In the genomic region with DNA sequence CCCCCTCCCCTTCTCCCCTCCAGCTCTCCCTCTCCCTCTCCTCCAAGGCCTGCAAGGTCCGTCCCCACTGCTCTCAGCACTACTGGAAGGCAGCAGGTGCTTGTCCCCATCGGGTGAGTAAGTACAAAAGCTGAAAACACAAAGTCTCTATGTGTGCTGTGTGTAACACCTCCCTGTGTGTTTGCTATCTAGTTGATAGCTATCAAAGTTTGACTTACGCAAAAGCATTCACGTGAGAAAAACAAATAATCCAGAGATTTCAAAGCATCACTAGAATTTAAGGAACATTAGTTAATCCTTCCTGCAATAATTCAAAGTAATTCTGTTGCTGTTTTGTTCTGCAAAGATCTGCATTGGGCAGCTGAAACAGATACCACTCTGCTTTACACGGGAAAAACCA, we compare ENCODE assay signal across 22 mouse cellular contexts.
A peak's percentile ranks its signal among the peaks of the same experiment; 100 is the strongest.
DNase-seq lines count a peak whose midpoint lies in the region; ATAC-seq lines count a peak whose summit lies in the region.
"Had no signal": no experiment of that assay in that cellular context is flagged by ENCODE, and none has a peak within 500 bp of the region (broad histone marks: within the 10 kb centered on the region; RNA-seq: fewer than 3 reads in every experiment).

No protein-coding gene starts in this region.

- no peak overlapping the region for H3K27ac ChIP-seq in liver, embryonic 15.5 days (replicated peaks)
- H3K27ac ChIP-seq in midbrain, embryonic 11.5 days (ENCODE audit: low read depth, low read length): no peak overlapping the region
- H3K27ac ChIP-seq in midbrain, embryonic 10.5 days (replicated peaks): no peak overlapping the region
- H3K27ac ChIP-seq in hindbrain, embryonic 14.5 days: no peak overlapping the region
- H3K27ac ChIP-seq: embryonic facial prominence, embryonic 13.5 days; embryonic facial prominence, embryonic 15.5 days; forebrain, embryonic 10.5 days; forebrain, embryonic 12.5 days had no signal

- no peaks in the 10 kb centered on the region for H3K4me1 ChIP-seq in liver, embryonic 15.5 days (replicated peaks)
- H3K4me1 ChIP-seq in midbrain, embryonic 11.5 days (ENCODE audit: control insufficient read depth, insufficient read depth, low read length): no peaks in the 10 kb centered on the region
- H3K4me1 ChIP-seq in midbrain, embryonic 10.5 days: no peaks in the 10 kb centered on the region
- no peaks in the 10 kb centered on the region for H3K4me1 ChIP-seq in hindbrain, embryonic 14.5 days (replicated peaks; ENCODE audit: control insufficient read depth, insufficient read depth, low read length)
- H3K4me1 ChIP-seq: embryonic facial prominence, embryonic 13.5 days; embryonic facial prominence, embryonic 15.5 days; forebrain, embryonic 12.5 days had no signal

- 57% methylated on average over 5 of the region's 5 CpGs for WGBS in liver, embryonic 15.5 days (ENCODE audit: insufficient replicate concordance)
- WGBS in midbrain, embryonic 11.5 days: 70% methylated on average over 5 of the region's 5 CpGs
- WGBS in midbrain, embryonic 10.5 days: 77% methylated on average over 5 of the region's 5 CpGs
- 77% methylated on average over 5 of the region's 5 CpGs for WGBS in hindbrain, embryonic 14.5 days

- peak; percentile 49; the same call in 1 of the 2 replicates for ATAC-seq in liver, embryonic 15.5 days (ENCODE audit: insufficient read depth)
- no peak for ATAC-seq in midbrain, embryonic 11.5 days (ENCODE audit: low FRiP score)
- no peak for ATAC-seq in hindbrain, embryonic 14.5 days (ENCODE audit: low FRiP score)
- ATAC-seq: forebrain, embryonic 14.5 days; forebrain, embryonic 16.5 days had no signal

- no peak overlapping the region for H3K4me3 ChIP-seq in liver, embryonic 15.5 days (replicated peaks)
- H3K4me3 ChIP-seq in midbrain, embryonic 11.5 days (ENCODE audit: low read depth, low read length): no peak overlapping the region
- no peak overlapping the region for H3K4me3 ChIP-seq in midbrain, embryonic 10.5 days
- H3K4me3 ChIP-seq in hindbrain, embryonic 14.5 days (replicated peaks; ENCODE audit: low read length): no peak overlapping the region
- H3K4me3 ChIP-seq: embryonic facial prominence, embryonic 13.5 days; embryonic facial prominence, embryonic 15.5 days; erythroblast, embryonic 14.5 days; forebrain, embryonic 10.5 days; forebrain, embryonic 12.5 days had no signal

- no peaks in the 10 kb centered on the region for H3K36me3 ChIP-seq in liver, embryonic 15.5 days (replicated peaks)
- no peaks in the 10 kb centered on the region for H3K36me3 ChIP-seq in midbrain, embryonic 11.5 days (ENCODE audit: control insufficient read depth, insufficient read depth, low read length)
- H3K36me3 ChIP-seq in midbrain, embryonic 10.5 days: no peaks in the 10 kb centered on the region
- no peaks in the 10 kb centered on the region for H3K36me3 ChIP-seq in hindbrain, embryonic 14.5 days (replicated peaks; ENCODE audit: control insufficient read depth, insufficient read depth)
- H3K36me3 ChIP-seq: embryonic facial prominence, embryonic 13.5 days; embryonic facial prominence, embryonic 15.5 days; forebrain, embryonic 10.5 days; forebrain, embryonic 12.5 days had no signal

- H3K4me2 ChIP-seq in liver, embryonic 15.5 days: no peak overlapping the region
- H3K4me2 ChIP-seq in midbrain, embryonic 11.5 days: no peak overlapping the region
- H3K4me2 ChIP-seq in hindbrain, embryonic 14.5 days (replicated peaks): no peak overlapping the region
- H3K4me2 ChIP-seq: embryonic facial prominence, embryonic 13.5 days; embryonic facial prominence, embryonic 15.5 days; forebrain, embryonic 12.5 days had no signal

- no peaks in the 10 kb centered on the region for H3K27me3 ChIP-seq in liver, embryonic 15.5 days
- H3K27me3 ChIP-seq in midbrain, embryonic 11.5 days (ENCODE audit: control insufficient read depth, insufficient read depth, low read length): no peaks in the 10 kb centered on the region
- H3K27me3 ChIP-seq in midbrain, embryonic 10.5 days (ENCODE audit: low read depth, poor library complexity, severe bottlenecking): no peaks in the 10 kb centered on the region
- H3K27me3 ChIP-seq in hindbrain, embryonic 14.5 days (ENCODE audit: control insufficient read depth, insufficient read depth, low read length): no peaks in the 10 kb centered on the region
- H3K27me3 ChIP-seq: embryonic facial prominence, embryonic 13.5 days; embryonic facial prominence, embryonic 15.5 days had no signal

- no peak for DNase-seq in liver
- DNase-seq in midbrain, embryonic 11.5 days (ENCODE audit: low spot score, missing footprints): peak; percentile 57
- no peak for DNase-seq in midbrain, embryonic 10.5 days (ENCODE audit: low spot score)
- DNase-seq in hindbrain, embryonic 14.5 days (ENCODE audit: low spot score): no peak
- DNase-seq: adrenal gland, adult 2 months; adrenal gland, postnatal 10 days; adrenal gland, postnatal 25 days; cerebellum, adult 11 months; cerebellum, adult 18-20 months; cerebellum, adult 8-10 months; cerebellum, adult 9-11 months; cerebellum, postnatal 14 days; cerebellum, postnatal 36 days; embryo, embryonic 11 days had no signal

- H3K9ac ChIP-seq in liver, embryonic 15.5 days: no peak overlapping the region
- no peak overlapping the region for H3K9ac ChIP-seq in midbrain, embryonic 11.5 days (ENCODE audit: low read length)
- H3K9ac ChIP-seq in hindbrain, embryonic 14.5 days: no peak overlapping the region
- H3K9ac ChIP-seq: embryonic facial prominence, embryonic 13.5 days; embryonic facial prominence, embryonic 15.5 days; forebrain, embryonic 12.5 days had no signal

- H3K9me3 ChIP-seq in liver, embryonic 15.5 days (replicated peaks): no peaks in the 10 kb centered on the region
- no peaks in the 10 kb centered on the region for H3K9me3 ChIP-seq in midbrain, embryonic 11.5 days (ENCODE audit: control insufficient read depth, low read length)
- no peaks in the 10 kb centered on the region for H3K9me3 ChIP-seq in midbrain, embryonic 10.5 days (replicated peaks)
- H3K9me3 ChIP-seq in hindbrain, embryonic 14.5 days (ENCODE audit: control insufficient read depth, low read length): no peaks in the 10 kb centered on the region
- H3K9me3 ChIP-seq: embryonic facial prominence, embryonic 13.5 days; embryonic facial prominence, embryonic 15.5 days; forebrain, embryonic 10.5 days; forebrain, embryonic 12.5 days had no signal
